Mouse (Mus musculus) ES-CJ7 (cell line): ENCODE data around the gene Rrp8.

Experiments
- DNase-seq: peaks from one replicate; pipeline ENCODE4 v3.0.0; 2011; ENCODE audit warnings: low read depth, low spot score

Gene Rrp8

GRCm38 (mm10) chr7:105736911-105737521, at the start of gene Rrp8:
Rrp8 (minus strand) TSS chr7:105737385.
- DNase-seq = no peak

- DNase-seq = no peak
Observed at GRCm38 (mm10) chr7:105786506-105787284, 49.5 kb upstream of the Rrp8 start.

GRCm38 (mm10) chr7:105784556-105784955, 47.4 kb upstream of the Rrp8 start:
- no peak for DNase-seq

- no peak for DNase-seq
Observed at GRCm38 (mm10) chr7:105783861-105784260, 46.7 kb upstream of the Rrp8 start.

- DNase-seq = no peak
Observed at GRCm38 (mm10) chr7:105778553-105779265, 41.5 kb upstream of the Rrp8 start.

- DNase-seq = no peak
Observed at GRCm38 (mm10) chr7:105777797-105778552, 40.8 kb upstream of the Rrp8 start.

- DNase-seq = no peak
Observed at GRCm38 (mm10) chr7:105777316-105777715, 40.1 kb upstream of the Rrp8 start.

GRCm38 (mm10) chr7:105776026-105776425, 38.8 kb upstream of the Rrp8 start:
- DNase-seq = no peak

GRCm38 (mm10) chr7:105774661-105775060, 37.5 kb upstream of the Rrp8 start:
- no peak for DNase-seq

- DNase-seq = no peak
Observed at GRCm38 (mm10) chr7:105773041-105773440, 35.9 kb upstream of the Rrp8 start.

- DNase-seq = no peak
Observed at GRCm38 (mm10) chr7:105772331-105772730, 35.1 kb upstream of the Rrp8 start.

GRCm38 (mm10) chr7:105769959-105770358, 32.8 kb upstream of the Rrp8 start:
- DNase-seq = no peak

GRCm38 (mm10) chr7:105767729-105768165, 30.6 kb upstream of the Rrp8 start:
- DNase-seq = no peak

GRCm38 (mm10) chr7:105764331-105764730, 27.1 kb upstream of the Rrp8 start:
- DNase-seq = no peak

GRCm38 (mm10) chr7:105762517-105763270, 25.5 kb upstream of the Rrp8 start:
- no peak for DNase-seq

GRCm38 (mm10) chr7:105761813-105762484, 24.8 kb upstream of the Rrp8 start:
- peak; percentile 58 for DNase-seq

- no peak for DNase-seq
Observed at GRCm38 (mm10) chr7:105753281-105753680, 16.1 kb upstream of the Rrp8 start.

GRCm38 (mm10) chr7:105752716-105753115, 15.5 kb upstream of the Rrp8 start:
- no peak for DNase-seq

GRCm38 (mm10) chr7:105751491-105752433, 14.6 kb upstream of the Rrp8 start, which contains the start of gene Tpp1:
Tpp1 (minus strand) TSS chr7:105752235.
- peak; percentile 93 for DNase-seq
